Mouse (Mus musculus) ES-Bruce4 (cell line): ENCODE measurements around the gene Isg15. TPM values are rescaled to one million over a fixed set of nuclear protein-coding genes. Genes with fewer than 3 reads are reported as not detected.
A peak's percentile ranks its signal among the peaks of the same experiment; 100 is the strongest.

ENCODE experiments used
- H3K27ac ChIP-seq: 2 replicates; pipeline ENCODE4 v1.5.1; 2012; ENCODE audit warnings: low read length, inconsistent platforms; ENCODE audit not compliant: insufficient read depth
- H3K27me3 ChIP-seq: 2 replicates; pipeline ENCODE4 v1.6.1; 2012; ENCODE audit warnings: mild to moderate bottlenecking, low read length, inconsistent platforms; ENCODE audit not compliant: control insufficient read depth, poor library complexity, insufficient read depth, severe bottlenecking
- H3K36me3 ChIP-seq: 2 replicates; pipeline ENCODE4 v1.6.1; 2012; ENCODE audit warnings: inconsistent platforms, mild to moderate bottlenecking, low read length, moderate library complexity; ENCODE audit not compliant: control insufficient read depth, poor library complexity, insufficient read depth, severe bottlenecking
- H3K4me1 ChIP-seq: one replicate; pipeline ENCODE4 v1.8.1; 2011; ENCODE audit warnings: low read length; ENCODE audit not compliant: control insufficient read depth, insufficient read depth
- H3K4me3 ChIP-seq: 2 replicates; pipeline ENCODE4 v1.5.1; 2011; ENCODE audit warnings: low read depth, mild to moderate bottlenecking, low read length
- H3K9ac ChIP-seq: 2 replicates; pipeline ENCODE4 v1.6.1; 2012; ENCODE audit warnings: low read depth, mild to moderate bottlenecking, inconsistent platforms; ENCODE audit not compliant: poor library complexity, severe bottlenecking
- H3K9me3 ChIP-seq: replicated peaks from 2 replicates; pipeline ENCODE4 v1.6.1; 2012; ENCODE audit warnings: mild to moderate bottlenecking, low read length, inconsistent platforms; ENCODE audit not compliant: control insufficient read depth, poor library complexity, insufficient read depth, severe bottlenecking
- CTCF ChIP-seq: IDR thresholded peaks from one replicate; pipeline ENCODE4 v1.8.1; 2011; ENCODE audit warnings: low read depth, low read length
- EP300 ChIP-seq: IDR thresholded peaks from 2 replicates; pipeline ENCODE4 v1.6.1; 2011; ENCODE audit warnings: low read depth, low read length; ENCODE audit not compliant: insufficient read depth
- POLR2A ChIP-seq: IDR thresholded peaks from one replicate; pipeline ENCODE4 v1.8.1; 2011; ENCODE audit warnings: low read length; ENCODE audit not compliant: insufficient read depth
- polyA plus RNA-seq: library from polyadenylated mRNA; stranded (reverse); fragments of >200 nt; gene quantifications from 2 replicates; pipeline ENCODE4 v1.2.4, GENCODE M21; 2011; ENCODE audit warnings: low read depth; ENCODE audit not compliant: missing spikeins, insufficient read depth, insufficient read length

The Isg15 gene
- polyA plus RNA-seq, 1 experiment = 10.7 TPM

- H3K9ac ChIP-seq = peak within 1 kb of the TSS; percentile 93
- H3K36me3 ChIP-seq = peaks cover 23% of the 10 kb centered on the region
- TF ChIP-seq EP300 = no peak
- no peak for TF ChIP-seq CTCF
- TF ChIP-seq POLR2A = no peak
- H3K27ac ChIP-seq = no peak within 1 kb of the TSS
- H3K9me3 ChIP-seq = no peaks in the 10 kb centered on the region
- no peaks in the 10 kb centered on the region for H3K27me3 ChIP-seq
- peak within 1 kb of the TSS; percentile 82 for H3K4me3 ChIP-seq
- H3K4me1 ChIP-seq = no peaks in the 10 kb centered on the region
Measured at GRCm38 (mm10) chr4:156234701-156235213, 34.1 kb upstream of the Isg15 start, which contains the start of gene Plekhn1. TSS of gene Plekhn1 (minus strand) at chr4:156234857.

DNA sequence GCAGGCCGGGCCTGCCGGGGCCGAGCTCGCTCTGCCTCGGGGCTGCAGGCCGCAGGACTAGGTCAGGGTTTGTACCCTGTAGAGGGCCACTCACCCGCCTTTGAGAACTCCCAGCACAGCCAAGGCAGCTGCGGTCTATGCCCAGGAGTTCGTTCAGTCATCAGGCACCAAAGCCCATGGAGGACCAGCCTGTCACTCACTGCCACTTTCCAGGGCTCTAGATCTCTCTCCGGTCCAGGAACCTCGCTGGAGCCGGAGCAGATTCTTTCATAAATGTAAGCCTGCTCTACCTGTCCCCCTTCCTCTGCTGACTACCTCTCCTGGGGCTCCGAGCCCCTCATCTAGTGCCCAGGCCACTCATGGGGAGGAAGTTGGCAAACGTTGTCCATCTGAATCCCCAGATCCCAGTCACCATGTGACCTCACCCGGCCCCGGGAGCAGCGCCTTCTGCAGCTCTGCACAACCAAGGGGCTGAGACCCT is 33.4 kb upstream of the Isg15 start:
- Histone ChIP-seq H3K4me3 (peak overlapping the region; percentile 82), H3K36me3 (peaks cover 16% of the 10 kb centered on the region), H3K27ac (no peak overlapping the region), H3K27me3 (no peaks in the 10 kb centered on the region), H3K9me3 (no peaks in the 10 kb centered on the region), H3K9ac (peak overlapping the region; percentile 68), H3K4me1 (no peaks in the 10 kb centered on the region)
- TF ChIP-seq POLR2A (no peak), EP300 (no peak), CTCF (no peak)

DNA sequence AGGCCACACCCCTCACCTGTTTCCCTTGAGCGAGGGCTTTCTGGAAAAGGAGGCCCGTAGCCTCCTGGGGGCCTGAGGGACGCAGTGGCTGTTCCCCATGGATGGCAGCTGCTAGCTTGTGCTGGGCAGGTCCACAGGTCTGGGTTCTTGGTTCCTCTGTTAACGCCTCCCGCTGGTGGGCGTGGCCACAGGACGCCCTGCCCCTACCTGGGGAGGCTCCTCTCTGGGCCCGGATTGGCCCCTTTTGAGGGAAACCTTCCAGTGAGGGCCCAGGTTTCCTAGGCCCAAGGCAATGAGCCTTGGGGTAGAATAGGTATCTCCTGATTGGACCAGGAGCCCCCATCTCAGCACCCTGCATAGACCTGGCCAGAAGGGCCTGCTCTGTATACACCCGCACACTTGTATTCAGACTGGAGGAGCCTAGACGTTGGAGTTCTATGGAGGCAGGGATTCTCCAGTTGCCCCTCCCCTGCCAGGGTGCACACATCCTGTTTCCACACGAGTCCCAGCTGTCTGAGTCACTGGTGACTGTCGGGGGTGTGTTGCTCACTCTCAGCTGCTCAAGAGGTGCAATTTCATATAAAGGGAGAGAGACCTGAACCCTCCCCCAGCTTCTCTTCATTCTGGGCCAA is 27.9 kb upstream of the Isg15 start:
- no peak for TF ChIP-seq EP300
- no peak for TF ChIP-seq POLR2A
- TF ChIP-seq CTCF = no peak
- Histone ChIP-seq H3K36me3 (no peaks in the 10 kb centered on the region), H3K9me3 (no peaks in the 10 kb centered on the region), H3K4me1 (no peaks in the 10 kb centered on the region), H3K9ac (peak overlapping the region; percentile 16; the same call in 1 of the 2 replicates), H3K27me3 (no peaks in the 10 kb centered on the region), H3K27ac (no peak overlapping the region), H3K4me3 (peak overlapping the region; percentile 59)

DNA sequence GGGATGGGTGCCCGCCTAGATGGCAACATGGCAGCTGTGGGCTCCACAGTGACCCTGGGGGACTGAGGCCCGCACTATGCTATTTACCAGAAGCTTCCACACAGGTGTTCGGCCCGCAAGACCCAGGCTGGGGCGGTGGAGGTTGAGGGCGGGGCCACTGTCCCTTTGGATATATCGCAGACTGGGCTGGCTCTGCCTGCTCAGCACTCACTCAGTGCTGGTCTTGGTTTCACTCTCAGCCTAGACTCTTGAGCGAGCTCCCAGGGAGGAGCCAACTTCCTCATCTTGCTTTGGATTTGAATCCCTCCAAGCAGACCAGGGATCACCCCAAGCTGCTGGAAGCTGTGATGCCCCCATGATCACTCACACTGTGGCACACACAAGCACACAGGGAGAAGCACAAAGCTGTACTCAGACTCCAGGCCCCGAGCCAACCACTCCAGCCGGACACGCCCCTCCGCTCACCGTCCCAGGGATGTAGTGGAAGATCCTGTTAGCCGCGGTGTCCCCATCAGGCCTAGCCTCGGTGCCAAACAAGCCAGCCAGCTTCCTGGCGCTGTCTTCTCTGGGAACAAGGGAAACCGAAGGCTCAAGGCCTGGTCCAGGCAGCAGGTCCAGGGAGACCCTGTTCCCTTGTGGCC is 27.3 kb upstream of the Isg15 start:
- TF ChIP-seq POLR2A (no peak), EP300 (no peak), CTCF (no peak)
- Histone ChIP-seq H3K9ac (peak overlapping the region; percentile 16; the same call in 1 of the 2 replicates), H3K4me3 (peak overlapping the region; percentile 59), H3K9me3 (no peaks in the 10 kb centered on the region), H3K4me1 (no peaks in the 10 kb centered on the region), H3K27ac (no peak overlapping the region), H3K27me3 (no peaks in the 10 kb centered on the region), H3K36me3 (no peaks in the 10 kb centered on the region)

GRCm38 (mm10) chr4:156224276-156224675 is 23.7 kb upstream of the Isg15 start:
- Histone ChIP-seq H3K36me3 (no peaks in the 10 kb centered on the region), H3K4me1 (no peaks in the 10 kb centered on the region), H3K4me3 (no peak overlapping the region), H3K9me3 (no peaks in the 10 kb centered on the region), H3K27ac (no peak overlapping the region), H3K27me3 (no peaks in the 10 kb centered on the region), H3K9ac (no peak overlapping the region)
- TF ChIP-seq POLR2A = no peak
- no peak for TF ChIP-seq CTCF
- no peak for TF ChIP-seq EP300

- Histone ChIP-seq H3K4me1 (no peaks in the 10 kb centered on the region), H3K27ac (no peak overlapping the region), H3K9ac (no peak overlapping the region), H3K9me3 (no peaks in the 10 kb centered on the region), H3K4me3 (no peak overlapping the region), H3K36me3 (no peaks in the 10 kb centered on the region), H3K27me3 (no peaks in the 10 kb centered on the region)
- TF ChIP-seq POLR2A (no peak), EP300 (no peak), CTCF (no peak)
Measured at GRCm38 (mm10) chr4:156219936-156220335, 19.3 kb upstream of the Isg15 start.
